22 mouse cellular contexts compared by ENCODE assay signal in the genomic region with DNA sequence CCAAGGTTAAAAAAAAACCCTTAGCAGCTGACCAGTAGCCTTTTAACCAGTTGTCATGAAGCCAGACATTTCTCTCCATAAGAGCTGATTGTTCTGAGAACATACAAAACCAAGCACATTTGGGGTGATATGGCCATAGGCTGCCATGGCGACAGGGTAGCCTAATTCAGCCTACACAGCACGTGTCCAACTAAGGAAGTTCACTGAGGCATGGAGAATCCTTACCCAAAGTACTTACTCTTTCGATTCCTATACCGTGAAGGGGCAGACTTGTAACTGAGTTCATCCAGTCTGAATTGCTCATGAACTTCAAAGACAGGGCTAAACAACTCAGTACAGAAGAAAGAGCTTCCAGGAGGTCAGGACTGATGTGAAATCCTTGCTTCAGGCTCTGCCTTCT.
DNase-seq lines count a peak whose midpoint lies in the region; ATAC-seq and TF ChIP-seq lines count a peak whose summit lies in the region.
"Had no signal": no experiment of that assay in that cellular context is flagged by ENCODE, and none has a peak within 500 bp of the region (broad histone marks: within the 10 kb centered on the region; RNA-seq: fewer than 3 reads in every experiment).

No protein-coding gene starts in this region.

- 27% methylated on average over 4 of the region's 4 CpGs for WGBS in midbrain, embryonic 10.5 days
- WGBS in midbrain, postnatal 0 days, result 15% methylated on average over 4 of the region's 4 CpGs
- 84% methylated on average over 4 of the region's 4 CpGs for whole genome bisulfite sequencing in lung, postnatal 0 days

- H3K4me1 ChIP-seq in midbrain, embryonic 10.5 days, result peaks cover 19% of the 10 kb centered on the region
- no peaks in the 10 kb centered on the region; the same call in 1 of the 2 replicates for H3K4me1 ChIP-seq in midbrain, postnatal 0 days (ENCODE audit: insufficient read depth, low read length)
- no peaks in the 10 kb centered on the region for H3K4me1 ChIP-seq in lung, postnatal 0 days (ENCODE audit: insufficient read depth, low read depth, low read length)
- H3K4me1 ChIP-seq: embryonic facial prominence, embryonic 13.5 days; forebrain, embryonic 15.5 days had no signal

- no peak overlapping the region for H3K4me2 ChIP-seq in midbrain, postnatal 0 days (ENCODE audit: low read depth, low read length, poor library complexity, severe bottlenecking)
- no peak overlapping the region for H3K4me2 ChIP-seq in lung, postnatal 0 days (replicated peaks; ENCODE audit: low read depth, low read length)
- H3K4me2 ChIP-seq: embryonic facial prominence, embryonic 13.5 days; forebrain, embryonic 15.5 days; heart, embryonic 11.5 days; heart, embryonic 15.5 days; hindbrain, embryonic 13.5 days had no signal

- no peak for ATAC-seq in midbrain, postnatal 0 days (ENCODE audit: low FRiP score)
- ATAC-seq in lung, postnatal 0 days, result no peak
- ATAC-seq: forebrain, embryonic 15.5 days; hindbrain, postnatal 0 days had no signal

- no peak overlapping the region for H3K4me3 ChIP-seq in midbrain, embryonic 10.5 days
- H3K4me3 ChIP-seq in midbrain, postnatal 0 days (ENCODE audit: low read depth, low read length), result no peak overlapping the region
- H3K4me3 ChIP-seq in lung, postnatal 0 days (ENCODE audit: low read depth, low read length), result no peak overlapping the region
- H3K4me3 ChIP-seq: embryonic facial prominence, embryonic 13.5 days; forebrain, embryonic 15.5 days; heart, adult 2 months; heart, embryonic 15.5 days; hindbrain, embryonic 13.5 days had no signal

- TF ChIP-seq CTCF in midbrain, postnatal 0 days (IDR thresholded peaks at IDR 0.05), result no peak
- no peak for TF ChIP-seq CTCF in brain, embryonic 14.5 days (IDR thresholded peaks at IDR 0.05; ENCODE audit: borderline replicate concordance, extremely low read depth, insufficient read depth, insufficient read length)
- no peak for TF ChIP-seq CTCF in lung, postnatal 0 days (IDR thresholded peaks at IDR 0.05)

- peak; percentile 32 for DNase-seq in embryo, embryonic 10.5 days (ENCODE audit: low spot score)
- DNase-seq in embryo, embryonic 11 days, result no peak
- DNase-seq in midbrain, embryonic 10.5 days (ENCODE audit: low spot score), result peak; percentile 22
- no peak for DNase-seq in midbrain, postnatal 0 days (ENCODE audit: low spot score)
- DNase-seq in A20 (ENCODE audit: low read depth, low spot score), result peak; percentile 66
- peak; percentile 14 for DNase-seq in brain, embryonic 14.5 days (ENCODE audit: low read depth)
- DNase-seq in lung, postnatal 0 days (ENCODE audit: low spot score), result no peak
- DNase-seq in adrenal gland, postnatal 4 days (ENCODE audit: low spot score in 2 of 2), result no peak
- DNase-seq: adrenal gland, postnatal 10 days; cerebellum, adult 18-20 months; cerebellum, adult 9-11 months; cerebellum, postnatal 36 days; gastrocnemius, postnatal 14 days; heart, adult 2 months; heart, postnatal 14 days had no signal

- TF ChIP-seq EP300 in lung, postnatal 0 days (IDR thresholded peaks at IDR 0.05), result no peak

- no peak for TF ChIP-seq POLR2A in brain, embryonic 14.5 days (IDR thresholded peaks at IDR 0.05; ENCODE audit: borderline replicate concordance, extremely low read depth, insufficient read depth, insufficient read length, poor library complexity, severe bottlenecking)

- H3K9ac ChIP-seq in midbrain, postnatal 0 days (replicated peaks; ENCODE audit: low read length, poor library complexity, severe bottlenecking), result no peak overlapping the region
- H3K9ac ChIP-seq in lung, postnatal 0 days (replicated peaks; ENCODE audit: low read depth), result no peak overlapping the region
- H3K9ac ChIP-seq: embryonic facial prominence, embryonic 13.5 days; forebrain, embryonic 15.5 days; heart, embryonic 15.5 days; hindbrain, embryonic 13.5 days had no signal

- no peaks in the 10 kb centered on the region for H3K9me3 ChIP-seq in midbrain, embryonic 10.5 days (replicated peaks)
- H3K9me3 ChIP-seq in midbrain, postnatal 0 days (ENCODE audit: low read length), result no peaks in the 10 kb centered on the region
- no peaks in the 10 kb centered on the region for H3K9me3 ChIP-seq in lung, postnatal 0 days (ENCODE audit: low read length)
- H3K9me3 ChIP-seq: embryonic facial prominence, embryonic 13.5 days; forebrain, embryonic 15.5 days; G1E; heart, embryonic 15.5 days; hindbrain, embryonic 13.5 days had no signal

- H3K36me3 ChIP-seq in midbrain, embryonic 10.5 days, result no peaks in the 10 kb centered on the region
- no peaks in the 10 kb centered on the region for H3K36me3 ChIP-seq in midbrain, postnatal 0 days (ENCODE audit: insufficient read depth, low read length)
- no peaks in the 10 kb centered on the region for H3K36me3 ChIP-seq in lung, postnatal 0 days (ENCODE audit: insufficient read depth, low read length)
- H3K36me3 ChIP-seq: embryonic facial prominence, embryonic 13.5 days; forebrain, embryonic 15.5 days; G1E; heart, embryonic 15.5 days; hindbrain, embryonic 13.5 days had no signal

- no peak overlapping the region for H3K27ac ChIP-seq in midbrain, embryonic 10.5 days (replicated peaks)
- no peak overlapping the region for H3K27ac ChIP-seq in midbrain, postnatal 0 days (ENCODE audit: low read depth, low read length)
- no peak overlapping the region for H3K27ac ChIP-seq in lung, postnatal 0 days (ENCODE audit: low read length)
- H3K27ac ChIP-seq: embryonic facial prominence, embryonic 13.5 days; forebrain, embryonic 15.5 days; heart, adult 2 months; heart, embryonic 15.5 days; hindbrain, embryonic 13.5 days; hindbrain, postnatal 0 days had no signal

- peaks cover 61% of the 10 kb centered on the region for H3K27me3 ChIP-seq in midbrain, embryonic 10.5 days (ENCODE audit: low read depth, poor library complexity, severe bottlenecking)
- H3K27me3 ChIP-seq in midbrain, postnatal 0 days (ENCODE audit: insufficient read depth, low read length), result no peaks in the 10 kb centered on the region
- no peaks in the 10 kb centered on the region for H3K27me3 ChIP-seq in lung, postnatal 0 days (replicated peaks; ENCODE audit: insufficient read depth, low read length)
- H3K27me3 ChIP-seq: embryonic facial prominence, embryonic 13.5 days; forebrain, embryonic 15.5 days; heart, embryonic 15.5 days; hindbrain, embryonic 13.5 days had no signal

Comparison
In these comparisons a context has a peak if more than half of its experiments do, and no peak if none do; other contexts are left out.
1. DNase-seq: peak in embryo, embryonic 10.5 days (single experiment), midbrain, embryonic 10.5 days (single experiment), A20 (single experiment) and brain, embryonic 14.5 days (single experiment); none in embryo, embryonic 11 days (single experiment), midbrain, postnatal 0 days (single experiment), lung, postnatal 0 days (single experiment) and adrenal gland, postnatal 4 days (0 of 2).